Mouse (Mus musculus) kidney, postnatal 36 days (tissue): ENCODE results near the gene Ntsr1.

Experiments used
- DNase-seq, 2 experiments: peaks; one replicate each; pipeline ENCODE4 v3.0.0; 2021 to 2022; ENCODE audit warnings: mixed read lengths in 2 of 2

Ntsr1 gene

GRCm38 (mm10) chr2:180508455-180509115 lies 8.8 kb downstream of the Ntsr1 start:
- no peak for DNase-seq

GRCm38 (mm10) chr2:180510867-180511266 lies 11.1 kb downstream of the Ntsr1 start:
- DNase-seq, result no peak

- peak; percentile 10 to 32 for DNase-seq
Measured at GRCm38 (mm10) chr2:180511875-180512661, 12.3 kb downstream of the Ntsr1 start.

- no peak for DNase-seq
Measured at GRCm38 (mm10) chr2:180513019-180513418, 13.2 kb downstream of the Ntsr1 start.

GRCm38 (mm10) chr2:180513835-180514234 lies 14.1 kb downstream of the Ntsr1 start:
- no peak for DNase-seq

GRCm38 (mm10) chr2:180521437-180522221 lies 21.9 kb downstream of the Ntsr1 start:
- DNase-seq, result no peak

DNA sequence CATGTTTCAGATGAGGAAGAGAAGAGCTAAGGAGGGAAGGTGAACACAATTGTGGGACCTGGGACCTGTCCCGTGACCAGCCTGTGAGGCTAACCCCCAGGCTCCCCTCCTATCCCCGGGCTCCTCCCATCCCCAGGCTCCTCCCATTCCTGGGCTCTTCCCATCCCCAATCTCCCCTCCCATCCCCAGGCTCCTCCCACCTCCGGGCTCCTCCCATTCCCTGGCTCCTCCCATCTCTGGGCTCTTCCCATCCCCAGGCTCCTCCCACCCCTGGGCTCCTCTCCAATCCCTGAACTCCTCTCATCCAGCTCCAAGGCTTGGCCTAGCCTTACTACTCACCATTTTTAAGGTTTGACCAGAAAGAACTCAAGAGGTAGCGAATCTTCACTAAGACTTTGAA lies 23.0 kb downstream of the Ntsr1 start:
- no peak for DNase-seq

- DNase-seq, result no peak
Measured at GRCm38 (mm10) chr2:180527447-180527846, 27.7 kb downstream of the Ntsr1 start.

GRCm38 (mm10) chr2:180527883-180528282 lies 28.1 kb downstream of the Ntsr1 start:
- no peak for DNase-seq

GRCm38 (mm10) chr2:180530130-180530529 lies 30.4 kb downstream of the Ntsr1 start:
- DNase-seq, result no peak

- DNase-seq, result no peak
Measured at GRCm38 (mm10) chr2:180530584-180530983, 30.8 kb downstream of the Ntsr1 start.

DNA sequence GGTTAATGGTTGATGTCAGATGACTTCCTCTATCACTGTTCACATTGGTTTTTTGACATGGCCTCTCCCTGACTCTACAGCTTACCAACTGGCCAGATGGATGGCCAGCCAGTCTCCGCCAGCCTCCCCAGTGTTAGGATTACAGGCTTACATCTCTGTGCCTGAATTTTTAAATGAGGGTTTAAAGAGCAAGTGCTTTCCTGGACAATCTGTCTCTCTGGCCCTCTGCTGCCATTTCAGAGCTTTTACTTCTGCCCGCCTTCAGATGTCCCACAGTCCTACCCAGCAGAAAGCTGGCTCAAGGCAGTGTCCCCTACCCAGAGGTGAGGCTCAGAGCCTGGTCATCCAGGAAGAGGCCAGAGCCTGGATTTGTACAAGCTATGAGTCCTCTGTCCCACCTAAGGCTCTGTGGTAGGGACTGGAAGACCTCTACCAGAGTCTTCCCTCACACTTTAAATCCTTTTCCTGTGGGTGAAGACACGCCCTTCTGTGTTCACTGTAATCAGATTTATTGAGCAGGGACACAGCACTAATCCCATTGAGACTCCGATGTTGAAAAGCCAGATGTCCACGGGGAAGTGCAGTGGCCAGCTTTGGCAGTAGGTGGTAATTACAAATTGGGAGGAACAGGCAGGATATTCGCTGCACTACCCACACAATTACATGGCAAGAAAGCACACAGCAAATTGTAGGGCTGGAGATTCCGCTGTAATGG lies 32.1 kb downstream of the Ntsr1 start:
- DNase-seq, result no peak

DNA sequence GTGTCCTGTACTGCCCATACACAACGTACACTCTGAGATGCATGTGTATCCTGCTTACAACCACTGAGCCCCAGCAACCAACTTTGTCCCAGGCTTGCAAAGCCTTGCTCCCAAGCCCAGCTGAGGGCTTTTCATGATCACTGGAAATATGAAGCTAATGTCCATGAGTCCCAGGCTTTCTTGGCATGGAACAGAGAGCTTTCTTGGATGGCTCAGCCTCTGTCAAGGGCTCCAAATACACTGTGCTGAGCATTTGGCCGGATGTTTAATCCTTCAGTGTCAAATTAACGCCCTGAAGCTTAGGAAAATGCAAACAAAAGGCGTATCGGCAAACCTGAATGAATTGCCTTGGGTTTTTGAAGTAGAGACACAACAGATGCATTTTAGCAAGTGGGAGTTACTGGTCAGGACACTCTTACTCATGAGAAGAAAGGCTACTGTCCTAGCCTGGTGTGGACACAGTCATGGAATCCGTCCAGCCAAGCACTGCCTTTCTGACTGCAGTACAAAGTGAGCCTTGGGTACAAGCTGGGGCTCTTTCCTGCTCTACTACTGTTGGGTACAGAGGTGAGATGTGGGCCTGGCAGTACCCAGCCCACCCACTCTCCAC lies 32.7 kb downstream of the Ntsr1 start:
- no peak for DNase-seq

DNA sequence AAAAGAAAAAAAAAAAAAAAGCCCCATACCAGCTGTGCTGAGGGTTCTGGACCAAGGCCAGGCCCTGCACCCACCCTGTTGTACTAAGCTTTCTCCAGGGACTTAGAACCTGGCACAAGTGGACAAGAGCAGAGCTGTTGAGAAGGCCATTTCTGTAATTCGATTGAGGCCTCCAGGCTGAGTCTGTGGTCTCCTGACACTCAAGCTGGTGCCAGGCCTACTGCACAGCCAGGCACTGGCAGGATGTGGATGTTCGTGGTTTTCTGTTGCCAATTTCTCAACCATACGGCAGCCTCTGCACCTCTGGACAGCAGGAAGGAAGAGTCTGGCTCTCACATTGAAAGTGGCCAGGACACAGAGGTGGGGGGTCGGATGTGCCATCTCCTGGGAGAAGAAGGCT lies 33.5 kb downstream of the Ntsr1 start:
- DNase-seq, result no peak

GRCm38 (mm10) chr2:180543675-180544074 lies 43.9 kb downstream of the Ntsr1 start:
- no peak for DNase-seq

GRCm38 (mm10) chr2:180545046-180545445 lies 45.3 kb downstream of the Ntsr1 start:
- peak in 1 of 2 experiments; percentile 8 for DNase-seq

DNA sequence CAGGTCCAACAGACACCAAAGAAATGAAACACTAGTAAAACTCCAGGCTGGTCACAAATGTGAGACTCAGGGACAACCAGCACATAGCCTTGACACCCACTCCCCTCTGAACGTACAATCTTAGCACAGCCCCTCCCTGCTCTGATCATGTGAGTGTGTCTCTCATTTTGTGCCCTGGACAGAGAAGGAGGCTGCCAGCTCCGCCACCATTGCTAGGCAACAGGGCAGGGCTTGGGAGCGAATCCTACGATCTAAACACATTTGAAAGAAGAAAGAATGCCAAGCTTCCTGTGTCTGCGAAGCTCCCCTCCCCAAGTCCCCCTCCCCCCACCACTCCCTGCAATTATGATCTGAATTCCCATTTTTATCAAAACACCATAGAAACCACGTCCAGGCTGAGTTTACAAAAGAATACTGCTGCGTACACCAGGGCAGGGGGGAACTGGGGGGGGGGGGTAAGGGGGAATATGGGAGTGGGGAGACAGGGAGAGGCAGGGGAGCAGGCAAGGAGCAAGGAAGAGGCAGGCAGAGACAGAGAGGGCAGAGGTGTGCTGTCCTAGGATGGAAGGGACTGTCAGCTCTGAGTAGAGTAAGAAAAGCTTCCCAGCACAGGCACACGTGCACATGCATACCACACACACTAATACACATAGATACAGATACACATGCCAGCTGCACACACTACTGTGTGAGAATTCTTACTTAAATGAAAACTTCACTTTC lies 47.8 kb downstream of the Ntsr1 start:
- DNase-seq, result no peak

- no peak for DNase-seq
Measured at GRCm38 (mm10) chr2:180552340-180552739, 52.6 kb downstream of the Ntsr1 start.

GRCm38 (mm10) chr2:180555219-180555618 lies 55.4 kb downstream of the Ntsr1 start:
- DNase-seq, result no peak

DNA sequence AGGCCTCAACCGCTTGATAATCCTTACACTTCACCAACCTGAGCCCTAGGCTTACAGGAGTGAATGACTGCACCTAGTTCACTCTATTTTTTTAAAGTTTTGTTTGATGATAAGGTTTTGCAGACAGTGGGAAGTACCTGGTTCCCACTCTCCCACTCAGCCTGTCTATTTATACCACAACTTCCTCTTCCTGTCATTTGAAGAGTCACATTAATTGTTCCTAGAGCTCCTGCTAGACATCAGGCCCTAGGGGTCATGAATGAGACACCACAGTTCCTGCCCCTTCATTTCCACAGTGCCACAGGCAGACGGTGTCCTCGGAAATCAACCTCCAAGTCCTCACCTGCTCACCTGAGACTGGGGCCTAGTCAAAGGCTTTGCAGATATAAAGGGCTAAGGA lies 56.7 kb downstream of the Ntsr1 start:
- no peak for DNase-seq

DNA sequence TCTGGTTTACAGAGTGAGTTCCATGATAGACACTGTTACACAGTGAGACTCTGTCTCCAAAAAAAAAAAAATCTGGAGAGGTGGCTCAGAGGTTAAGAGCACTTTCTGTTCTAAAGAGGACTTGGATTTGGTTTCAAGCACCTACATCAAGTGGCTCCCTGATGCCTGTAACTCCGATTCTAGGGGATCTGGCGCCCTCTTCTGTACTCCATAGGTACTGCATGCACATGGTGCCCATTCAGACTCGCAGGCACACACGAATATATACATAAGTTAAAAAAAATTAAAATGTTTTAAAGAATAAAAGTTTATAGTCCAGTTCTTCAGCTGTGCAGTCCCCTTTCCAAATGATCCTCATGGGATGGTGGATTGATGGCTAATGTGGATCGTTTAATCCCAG lies 60.5 kb downstream of the Ntsr1 start:
- DNase-seq, result peak in 1 of 2 experiments; percentile 43

DNA sequence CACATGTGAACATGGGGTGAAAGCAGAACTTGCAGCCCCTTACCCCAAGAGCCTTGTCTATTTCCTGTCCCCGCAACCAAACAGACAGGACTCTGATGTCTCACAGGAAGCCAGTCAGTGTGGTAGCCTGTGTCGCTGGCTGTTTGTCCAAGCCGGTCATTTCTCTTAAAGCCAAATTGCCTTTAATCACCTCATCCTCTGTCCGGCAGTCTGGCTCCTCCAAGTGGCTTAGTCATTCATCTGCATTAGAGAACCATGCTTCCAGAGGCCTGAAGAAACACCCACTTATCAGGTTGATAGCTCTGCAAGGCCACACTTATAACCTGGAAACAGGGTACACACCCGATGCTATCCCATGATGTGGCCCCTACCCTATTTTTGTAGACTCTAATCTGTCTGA lies 62.4 kb downstream of the Ntsr1 start:
- no peak for DNase-seq
